Mouse (Mus musculus): Measurements from ENCODE around the gene Mrpl20. TPM values are rescaled to one million over a fixed set of nuclear protein-coding genes. Genes with fewer than 3 reads are reported as not detected.

The Mrpl20 gene
- polyA plus RNA-seq, 1 experiment from 2014 or later, result 131 TPM

DNA sequence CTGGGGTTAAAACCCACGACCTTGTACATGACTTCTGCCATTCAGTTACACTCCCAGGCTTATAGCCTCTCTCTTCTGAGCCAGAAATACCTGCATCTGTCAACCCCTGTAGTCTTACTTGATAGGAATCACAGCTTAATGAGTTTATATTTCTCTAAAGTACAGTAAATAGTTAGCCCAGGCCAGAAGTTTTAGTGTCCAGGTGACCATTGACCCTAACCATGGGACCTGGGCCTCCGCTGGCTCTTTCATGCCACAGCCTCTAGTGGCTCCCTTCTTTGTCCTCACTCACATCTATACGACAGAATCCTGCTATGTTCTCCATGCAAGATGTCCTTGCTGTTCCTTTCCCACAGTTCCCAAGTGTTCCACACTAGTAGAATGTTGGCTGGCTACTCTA is 5.2 kb downstream of the Mrpl20 start:
- H3K9ac ChIP-seq, result no peak overlapping the region
- H3K27me3 ChIP-seq, result no peaks in the 10 kb centered on the region
- 81% methylated on average over 3 of the region's 3 CpGs for WGBS
- ATAC-seq (replicated peaks; ENCODE audit: insufficient number of reproducible peaks, insufficient read depth, low FRiP score, low read depth), result no peak
- H3K27ac ChIP-seq, result no peak overlapping the region
- H3K36me3 ChIP-seq, result peaks cover 39% of the 10 kb centered on the region
- H3K4me3 ChIP-seq, result no peak overlapping the region
- no peak overlapping the region for H3K4me2 ChIP-seq
- peaks cover 22% of the 10 kb centered on the region for H3K4me1 ChIP-seq (replicated peaks)
- H3K9me3 ChIP-seq (replicated peaks), result no peaks in the 10 kb centered on the region

DNA sequence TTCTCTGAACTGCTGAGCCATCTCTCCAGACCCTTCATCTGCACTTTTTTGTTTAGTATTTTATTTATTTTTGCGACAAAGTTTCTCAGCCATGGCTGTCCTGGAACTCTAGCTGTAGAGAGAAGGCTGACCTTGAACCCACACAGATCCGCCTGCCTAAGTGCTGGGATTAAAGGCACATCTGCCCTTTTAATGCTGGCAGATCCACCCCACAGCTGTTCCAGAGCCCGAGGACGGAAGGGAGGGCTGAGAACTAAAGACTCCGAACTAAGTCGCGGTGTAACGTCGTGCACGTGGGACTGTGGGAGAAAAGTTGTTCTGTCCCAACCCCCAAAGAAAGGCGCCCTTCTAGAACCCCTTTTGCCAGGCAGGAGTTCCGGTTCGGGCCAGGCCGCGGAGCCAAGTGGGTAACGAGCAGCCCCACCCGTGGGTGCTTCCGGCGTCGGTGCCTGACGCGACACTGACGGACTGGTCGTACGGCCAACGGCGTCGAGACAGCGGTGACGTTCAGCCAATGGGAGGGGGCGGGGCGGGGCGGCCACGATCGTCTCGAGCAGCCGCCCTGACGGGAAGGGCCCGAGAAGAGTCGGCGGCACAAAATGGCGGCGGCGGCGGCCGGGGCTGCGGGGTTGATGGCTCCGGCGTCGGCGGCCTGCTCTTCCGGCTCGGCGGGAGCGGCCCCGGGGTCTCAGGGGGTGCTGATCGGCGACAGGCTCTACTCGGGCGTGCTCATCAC is 9.4 kb downstream of the Mrpl20 start, which contains the start of gene Ccnl2:
Gene Ccnl2, plus strand, starts transcription at position 561 of the 736 bp plus-strand sequence.
- H3K4me2 ChIP-seq, result peak within 1 kb of the TSS; percentile 78
- no peaks in the 10 kb centered on the region for H3K27me3 ChIP-seq
- H3K4me1 ChIP-seq (replicated peaks), result peaks cover 20% of the 10 kb centered on the region
- H3K4me3 ChIP-seq, result peak within 1 kb of the TSS; percentile 92
- ATAC-seq (replicated peaks; ENCODE audit: insufficient number of reproducible peaks, insufficient read depth, low FRiP score, low read depth), result peak; percentile 99
- H3K36me3 ChIP-seq, result peaks cover 63% of the 10 kb centered on the region
- no peaks in the 10 kb centered on the region for H3K9me3 ChIP-seq (replicated peaks)
- under 1% methylated on average over 60 of the region's 60 CpGs for WGBS
- peak within 1 kb of the TSS; percentile 94 for H3K9ac ChIP-seq
- peak within 1 kb of the TSS; percentile 95 for H3K27ac ChIP-seq

- Histone ChIP-seq H3K4me1 (replicated peaks) (peaks cover 20% of the 10 kb centered on the region), H3K9me3 (replicated peaks) (no peaks in the 10 kb centered on the region), H3K4me2 (peak overlapping the region; percentile 71), H3K27ac (peak overlapping the region; percentile 95), H3K9ac (peak overlapping the region; percentile 94), H3K27me3 (no peaks in the 10 kb centered on the region), H3K4me3 (peak overlapping the region; percentile 92), H3K36me3 (peaks cover 64% of the 10 kb centered on the region)
- peak; percentile 37 for ATAC-seq (replicated peaks; ENCODE audit: insufficient number of reproducible peaks, insufficient read depth, low FRiP score, low read depth)
- under 1% methylated on average over 49 of the region's 49 CpGs for WGBS
Measured at GRCm38 (mm10) chr4:155812665-155813181, 10.0 kb downstream of the Mrpl20 start.

DNA sequence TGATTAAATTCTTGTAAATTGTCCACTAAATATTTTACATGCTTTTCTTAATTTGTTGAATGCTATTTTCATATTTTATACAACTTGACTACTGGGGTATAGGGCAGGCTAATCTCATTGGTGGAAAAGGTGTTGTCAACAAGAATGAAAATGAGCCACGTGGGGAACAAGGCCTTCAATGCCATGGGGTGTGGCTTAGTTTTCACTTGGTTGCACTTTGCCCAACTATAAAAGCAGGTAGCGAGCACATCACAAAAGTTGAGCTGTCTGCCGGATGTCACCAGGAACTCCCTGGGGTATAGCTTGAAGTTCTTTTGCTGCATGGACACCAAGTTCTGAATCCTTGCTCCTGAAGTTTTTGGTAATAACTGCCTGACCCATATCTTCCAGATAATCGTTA is 14.9 kb downstream of the Mrpl20 start:
- Histone ChIP-seq H3K4me2 (no peak overlapping the region), H3K4me3 (no peak overlapping the region), H3K9me3 (replicated peaks) (no peaks in the 10 kb centered on the region), H3K36me3 (peaks cover 79% of the 10 kb centered on the region), H3K4me1 (replicated peaks) (peaks cover 11% of the 10 kb centered on the region), H3K27me3 (no peaks in the 10 kb centered on the region), H3K27ac (no peak overlapping the region), H3K9ac (no peak overlapping the region)
- WGBS, result 85% methylated on average over 4 of the region's 4 CpGs
- no peak for ATAC-seq (replicated peaks; ENCODE audit: insufficient number of reproducible peaks, insufficient read depth, low FRiP score, low read depth)

DNA sequence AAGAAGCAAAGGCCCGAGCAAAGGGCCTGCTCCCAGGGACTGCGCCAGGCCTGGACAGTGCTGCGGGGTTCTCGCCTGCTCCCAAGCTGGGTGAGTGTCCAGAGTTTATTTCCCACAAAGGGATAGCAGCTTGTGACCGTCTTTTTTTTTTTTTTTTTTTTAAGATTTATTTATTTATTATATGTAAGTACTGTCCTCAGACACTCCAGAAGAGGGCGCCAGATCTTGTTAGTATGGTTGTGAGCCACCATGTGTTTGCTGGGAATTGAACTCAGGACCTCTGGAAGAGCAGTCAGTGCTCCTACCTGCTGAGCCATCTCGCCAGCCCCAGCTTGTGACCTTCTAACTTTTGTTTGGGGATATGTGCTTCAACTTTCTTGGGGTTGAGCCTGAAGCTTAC is 18.3 kb downstream of the Mrpl20 start:
- WGBS, result 76% methylated on average over 7 of the region's 7 CpGs
- no peak for ATAC-seq (replicated peaks; ENCODE audit: insufficient number of reproducible peaks, insufficient read depth, low FRiP score, low read depth)
- no peak overlapping the region for H3K9ac ChIP-seq

GRCm38 (mm10) chr4:155823443-155823842 is 20.8 kb downstream of the Mrpl20 start:
- 93% methylated on average over 16 of the region's 16 CpGs for WGBS
- H3K4me3 ChIP-seq, result no peak overlapping the region
- H3K9me3 ChIP-seq (replicated peaks), result no peaks in the 10 kb centered on the region
- H3K9ac ChIP-seq, result no peak overlapping the region
- H3K36me3 ChIP-seq, result peaks cover 90% of the 10 kb centered on the region
- H3K4me2 ChIP-seq, result no peak overlapping the region
- H3K27ac ChIP-seq, result no peak overlapping the region
- no peak for ATAC-seq (replicated peaks; ENCODE audit: insufficient number of reproducible peaks, insufficient read depth, low FRiP score, low read depth)
- H3K4me1 ChIP-seq (replicated peaks), result no peaks in the 10 kb centered on the region
- H3K27me3 ChIP-seq, result no peaks in the 10 kb centered on the region

More for the DNA sequence above, 18.3 kb downstream of the Mrpl20 start:
- Histone ChIP-seq H3K4me1 (replicated peaks) (no peaks in the 10 kb centered on the region), H3K27ac (no peak overlapping the region), H3K4me2 (no peak overlapping the region), H3K27me3 (no peaks in the 10 kb centered on the region), H3K36me3 (peaks cover 94% of the 10 kb centered on the region), H3K4me3 (no peak overlapping the region), H3K9me3 (replicated peaks) (no peaks in the 10 kb centered on the region)

GRCm38 (mm10) chr4:155829866-155830265 is 27.2 kb downstream of the Mrpl20 start:
- WGBS, result 88% methylated on average over 4 of the region's 4 CpGs
- Histone ChIP-seq H3K27ac (no peak overlapping the region), H3K4me3 (no peak overlapping the region), H3K27me3 (no peaks in the 10 kb centered on the region), H3K4me2 (no peak overlapping the region), H3K36me3 (peaks cover 35% of the 10 kb centered on the region), H3K4me1 (replicated peaks) (peaks cover 28% of the 10 kb centered on the region), H3K9me3 (replicated peaks) (no peaks in the 10 kb centered on the region), H3K9ac (no peak overlapping the region)
- no peak for ATAC-seq (replicated peaks; ENCODE audit: insufficient number of reproducible peaks, insufficient read depth, low FRiP score, low read depth)

GRCm38 (mm10) chr4:155830596-155830995 is 27.9 kb downstream of the Mrpl20 start:
- Histone ChIP-seq H3K9ac (no peak overlapping the region), H3K4me2 (peak overlapping the region; percentile 83), H3K4me3 (peak overlapping the region; percentile 66), H3K4me1 (replicated peaks) (peaks cover 28% of the 10 kb centered on the region), H3K27ac (0 out of 2 replicates have a peak overlapping the region, but pooled peaks have one; percentile 15), H3K36me3 (peaks cover 27% of the 10 kb centered on the region), H3K27me3 (no peaks in the 10 kb centered on the region), H3K9me3 (replicated peaks) (no peaks in the 10 kb centered on the region)
- ATAC-seq (replicated peaks; ENCODE audit: insufficient number of reproducible peaks, insufficient read depth, low FRiP score, low read depth), result no peak
- 51% methylated on average over 8 of the region's 8 CpGs for WGBS

GRCm38 (mm10) chr4:155831205-155831766 is 28.6 kb downstream of the Mrpl20 start, which contains the start of gene Aurkaip1:
Gene Aurkaip1 (plus strand): TSS chr4:155831272.
- Histone ChIP-seq H3K4me2 (peak within 1 kb of the TSS; percentile 83), H3K27ac (peak within 1 kb of the TSS; percentile 93), H3K4me3 (peak within 1 kb of the TSS; percentile 66), H3K9me3 (replicated peaks) (no peaks in the 10 kb centered on the region), H3K4me1 (replicated peaks) (peaks cover 28% of the 10 kb centered on the region), H3K27me3 (no peaks in the 10 kb centered on the region), H3K36me3 (peaks cover 24% of the 10 kb centered on the region), H3K9ac (peak within 1 kb of the TSS; percentile 75)
- peak; percentile 93 for ATAC-seq (replicated peaks; ENCODE audit: insufficient number of reproducible peaks, insufficient read depth, low FRiP score, low read depth)
- under 1% methylated on average over 49 of the region's 49 CpGs for WGBS

DNA sequence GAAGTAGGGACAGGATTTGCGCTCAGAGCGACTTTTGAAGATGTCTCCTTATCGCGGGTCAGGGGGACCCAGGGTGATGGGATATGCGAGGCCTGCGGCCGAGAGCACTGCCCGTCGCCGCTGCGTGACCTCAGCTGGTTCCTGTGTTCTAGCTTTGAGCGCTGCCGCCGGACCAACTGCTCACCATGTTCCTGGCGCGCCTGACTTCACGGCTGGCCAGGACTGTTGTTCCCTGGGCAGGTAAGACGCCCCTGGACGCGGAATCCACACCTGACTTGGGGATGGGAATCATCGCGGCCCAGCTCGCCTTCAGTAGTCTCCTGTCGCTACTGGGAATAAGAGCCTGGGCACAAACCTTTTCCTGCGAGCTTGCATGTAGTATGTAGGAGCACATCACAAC is 29.2 kb downstream of the Mrpl20 start:
- Histone ChIP-seq H3K9ac (peak overlapping the region; percentile 75), H3K4me3 (peak overlapping the region; percentile 66), H3K4me1 (replicated peaks) (peaks cover 28% of the 10 kb centered on the region), H3K4me2 (peak overlapping the region; percentile 83), H3K27me3 (no peaks in the 10 kb centered on the region), H3K9me3 (replicated peaks) (no peaks in the 10 kb centered on the region), H3K27ac (peak overlapping the region; percentile 93), H3K36me3 (peaks cover 19% of the 10 kb centered on the region)
- peak; percentile 17 for ATAC-seq (replicated peaks; ENCODE audit: insufficient number of reproducible peaks, insufficient read depth, low FRiP score, low read depth)
- WGBS, result under 1% methylated on average over 25 of the region's 25 CpGs

- Histone ChIP-seq H3K4me2 (peak overlapping the region; percentile 83), H3K27ac (peak overlapping the region; percentile 93; the same call in 1 of the 2 replicates), H3K27me3 (no peaks in the 10 kb centered on the region), H3K4me3 (peak overlapping the region; percentile 66), H3K9me3 (replicated peaks) (no peaks in the 10 kb centered on the region), H3K4me1 (replicated peaks) (peaks cover 28% of the 10 kb centered on the region), H3K36me3 (peaks cover 14% of the 10 kb centered on the region; the same call in 1 of the 2 replicates), H3K9ac (peak overlapping the region; percentile 75)
- no peak for ATAC-seq (replicated peaks; ENCODE audit: insufficient number of reproducible peaks, insufficient read depth, low FRiP score, low read depth)
- 48% methylated on average over 10 of the region's 10 CpGs for WGBS
Measured at GRCm38 (mm10) chr4:155832321-155832720, 29.6 kb downstream of the Mrpl20 start.
